Mouse (Mus musculus) stomach, embryonic 15.5 days (tissue): Measurements from ENCODE around the gene Acvrl1. TPM values are rescaled to one million over a fixed set of nuclear protein-coding genes. Genes with fewer than 3 reads are reported as not detected.

Source experiments
- ATAC-seq: fragments of 200-750 bp; cut with Nextera tagmentation; 2 replicates; pipeline ENCODE4 v1.8.0; 2017; ENCODE audit warnings: low read depth, moderate number of reproducible peaks, moderate TSS enrichment; ENCODE audit not compliant: insufficient read depth, low FRiP score
- H3K27ac ChIP-seq: fragments of 300-500 bp; sonication (generic); 2 replicates; pipeline ENCODE4 v1.5.1; 2015; ENCODE audit warnings: mild to moderate bottlenecking, inconsistent platforms
- H3K27me3 ChIP-seq: fragments of 300-500 bp; sonication (generic); replicated peaks from 2 replicates; pipeline ENCODE4 v1.6.1; 2015; ENCODE audit warnings: inconsistent platforms
- H3K36me3 ChIP-seq: fragments of 300-500 bp; sonication (generic); 2 replicates; pipeline ENCODE4 v1.6.1; 2015; ENCODE audit warnings: inconsistent platforms
- H3K4me1 ChIP-seq: fragments of 300-500 bp; sonication (generic); 2 replicates; pipeline ENCODE4 v1.6.1; 2015; ENCODE audit warnings: inconsistent platforms
- H3K4me2 ChIP-seq: fragments of 300-500 bp; sonication (generic); 2 replicates; pipeline ENCODE4 v1.6.1; 2015; ENCODE audit warnings: mild to moderate bottlenecking, inconsistent platforms
- H3K4me3 ChIP-seq: fragments of 300-500 bp; sonication (generic); replicated peaks from 2 replicates; pipeline ENCODE4 v1.5.1; 2015; ENCODE audit warnings: inconsistent platforms
- H3K9ac ChIP-seq: fragments of 300-500 bp; sonication (generic); 2 replicates; pipeline ENCODE4 v1.6.1; 2015; ENCODE audit warnings: inconsistent platforms
- H3K9me3 ChIP-seq: fragments of 300-500 bp; sonication (generic); 2 replicates; pipeline ENCODE4 v1.6.1; 2016; ENCODE audit warnings: inconsistent platforms
- WGBS: fragments of 180-500 bp; shearing (Covaris S2); methylation state at CpG from one replicate; pipeline ENCODE4 v1.1.7; 2015; 5-methylcytosine and 5-hydroxymethylcytosine counted together
- microRNA-seq: library from miRNA; unstranded; fragments of <30 nt; microRNA quantifications from one replicate; pipeline ENCODE4, GENCODE M21; 2016
- polyA plus RNA-seq: library from polyadenylated mRNA; unstranded; fragments of >200 nt; fragmentation: Nextera tagmentation; extraction: Ambion mirVana; gene quantifications from 2 replicates; pipeline ENCODE4 v1.2.1, GENCODE M21; 2015

Acvrl1 gene
- polyA plus RNA-seq, 1 experiment from 2014 or later, result 28.4 TPM

DNA sequence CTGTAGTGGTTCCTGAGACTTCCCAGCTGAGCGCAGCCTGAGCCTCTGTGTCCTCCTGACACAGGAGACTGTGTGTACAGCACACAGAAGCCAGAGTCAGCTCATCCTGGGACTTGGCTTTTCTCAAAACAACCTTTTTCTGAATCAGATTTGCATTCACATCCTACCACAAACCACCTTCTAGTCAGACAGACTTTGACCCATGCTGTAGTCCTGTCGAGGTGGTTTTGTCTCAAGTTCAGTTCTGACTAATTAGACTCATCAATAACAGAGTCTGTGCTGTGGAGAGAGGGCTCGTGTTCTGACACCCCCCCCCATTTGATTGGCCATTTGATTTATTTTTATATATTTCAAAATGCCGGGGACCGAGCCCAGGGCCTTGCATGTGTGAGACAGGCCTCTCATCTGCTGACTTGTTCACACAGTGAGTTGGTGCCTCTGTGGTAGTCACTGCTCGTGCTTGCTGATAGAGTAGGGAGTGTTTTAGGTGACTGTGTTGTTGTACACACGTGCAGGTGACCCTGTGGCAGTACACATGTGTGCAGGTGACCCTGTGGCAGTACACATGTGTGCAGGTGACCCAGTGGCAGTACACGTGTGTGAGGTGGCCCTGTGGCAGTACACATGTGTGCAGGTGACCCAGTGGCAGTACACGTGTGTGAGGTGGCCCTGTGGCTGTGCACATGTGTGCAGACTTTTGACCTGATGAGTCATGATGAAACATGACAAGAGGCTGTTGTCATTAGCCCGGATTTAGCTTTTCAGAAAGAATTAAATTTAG lies 61.8 kb downstream of the Acvrl1 start:
- Histone ChIP-seq H3K36me3 (peaks cover 5% of the 10 kb centered on the region), H3K4me1 (peaks cover 27% of the 10 kb centered on the region), H3K9ac (no peak overlapping the region), H3K27ac (no peak overlapping the region), H3K4me3 (no peak overlapping the region), H3K9me3 (no peaks in the 10 kb centered on the region), H3K4me2 (no peak overlapping the region), H3K27me3 (no peaks in the 10 kb centered on the region)
- 65% methylated on average over 10 of the region's 10 CpGs for WGBS
- ATAC-seq, result no peak

- Histone ChIP-seq H3K27ac (0 out of 2 replicates have a peak overlapping the region, but pooled peaks have one; percentile 10), H3K4me1 (peaks cover 28% of the 10 kb centered on the region), H3K4me3 (no peak overlapping the region), H3K27me3 (no peaks in the 10 kb centered on the region), H3K9ac (no peak overlapping the region), H3K9me3 (no peaks in the 10 kb centered on the region), H3K4me2 (no peak overlapping the region), H3K36me3 (peaks cover 11% of the 10 kb centered on the region)
- 63% methylated on average over 5 of the region's 5 CpGs for WGBS
- no peak for ATAC-seq
These were observed 62.4 kb downstream of the Acvrl1 start for GRCm38 (mm10) chr15:101190762-101191150.

GRCm38 (mm10) chr15:101191459-101192259 lies 63.3 kb downstream of the Acvrl1 start:
- Histone ChIP-seq H3K27ac (peak overlapping the region; percentile 37; the same call in 1 of the 2 replicates), H3K9me3 (no peaks in the 10 kb centered on the region), H3K4me1 (peaks cover 28% of the 10 kb centered on the region), H3K9ac (no peak overlapping the region), H3K36me3 (peaks cover 16% of the 10 kb centered on the region), H3K27me3 (no peaks in the 10 kb centered on the region), H3K4me3 (no peak overlapping the region), H3K4me2 (no peak overlapping the region)
- WGBS, result 35% methylated on average over 13 of the region's 13 CpGs
- peak; percentile 14; the same call in 1 of the 2 replicates for ATAC-seq

GRCm38 (mm10) chr15:101192260-101192640 lies 63.9 kb downstream of the Acvrl1 start:
- H3K27ac ChIP-seq, result no peak overlapping the region
- H3K27me3 ChIP-seq, result no peaks in the 10 kb centered on the region
- no peak overlapping the region for H3K9ac ChIP-seq
- H3K4me2 ChIP-seq, result no peak overlapping the region
- WGBS, result 53% methylated on average over 7 of the region's 7 CpGs
- ATAC-seq, result no peak
- H3K4me1 ChIP-seq, result peaks cover 28% of the 10 kb centered on the region
- H3K36me3 ChIP-seq, result peaks cover 16% of the 10 kb centered on the region
- H3K4me3 ChIP-seq, result no peak overlapping the region
- H3K9me3 ChIP-seq, result no peaks in the 10 kb centered on the region

GRCm38 (mm10) chr15:101192651-101193050 lies 64.3 kb downstream of the Acvrl1 start:
- ATAC-seq, result no peak
- WGBS, result 76% methylated on average over 7 of the region's 7 CpGs
- H3K27me3 ChIP-seq, result no peaks in the 10 kb centered on the region
- peaks cover 28% of the 10 kb centered on the region for H3K4me1 ChIP-seq
- H3K9me3 ChIP-seq, result no peaks in the 10 kb centered on the region
- H3K27ac ChIP-seq, result no peak overlapping the region
- H3K4me2 ChIP-seq, result no peak overlapping the region
- no peak overlapping the region for H3K4me3 ChIP-seq
- H3K36me3 ChIP-seq, result peaks cover 16% of the 10 kb centered on the region
- H3K9ac ChIP-seq, result no peak overlapping the region

GRCm38 (mm10) chr15:101193971-101194370 lies 65.6 kb downstream of the Acvrl1 start:
- H3K36me3 ChIP-seq, result peaks cover 17% of the 10 kb centered on the region
- no peaks in the 10 kb centered on the region for H3K27me3 ChIP-seq
- peaks cover 26% of the 10 kb centered on the region for H3K4me1 ChIP-seq
- ATAC-seq, result no peak
- no peak overlapping the region for H3K4me3 ChIP-seq
- no peak overlapping the region for H3K27ac ChIP-seq
- WGBS, result 84% methylated on average over 6 of the region's 6 CpGs
- H3K9ac ChIP-seq, result no peak overlapping the region
- no peak overlapping the region for H3K4me2 ChIP-seq
- no peaks in the 10 kb centered on the region for H3K9me3 ChIP-seq

Small RNA genes lying within 50 kb of the gene (microRNA-seq; reads per million reads assigned to microRNA genes)
- gene Mir6962, result 1.2 reads per million

Other genes starting within 250 kb of the Acvrl1 start
- not detected in 2 replicates for gene Gm47841, start 81.1 kb upstream of the Acvrl1 start, polyA plus RNA-seq
- 0.19 and 0.21 TPM in 2 replicates for gene Fignl2, start 50.0 kb upstream of the Acvrl1 start, polyA plus RNA-seq
- not detected in 2 replicates for gene Ankrd33, start 12.8 kb upstream of the Acvrl1 start, polyA plus RNA-seq
- gene Acvr1b, start 45.5 kb downstream of the Acvrl1 start, polyA plus RNA-seq, result 8.9 and 9.9 TPM in 2 replicates
- 6.0 and 7.3 TPM in 2 replicates for gene Grasp, start 95.7 kb downstream of the Acvrl1 start, polyA plus RNA-seq
- 10.6 and 11.2 TPM in 2 replicates for gene Nr4a1, start 125.7 kb downstream of the Acvrl1 start, polyA plus RNA-seq
- 66.0 and 66.4 TPM in 2 replicates for gene Atg101, start 155.8 kb downstream of the Acvrl1 start, polyA plus RNA-seq
- 9.5 and 11.6 TPM in 2 replicates for gene 6030408B16Rik, start 164.7 kb downstream of the Acvrl1 start, polyA plus RNA-seq
- gene Krt80, start 241.6 kb downstream of the Acvrl1 start, polyA plus RNA-seq, result 7.7 and 12.7 TPM in 2 replicates